Mouse (Mus musculus): Measurements from ENCODE around the gene Snrpd2.

GRCm38 (mm10) chr7:19164978-19165377 lies 15.5 kb downstream of the Snrpd2 start:
- TF ChIP-seq CTCF (IDR thresholded peaks at IDR 0.05; ENCODE audit: low read depth) (no peak), EP300 (IDR thresholded peaks at IDR 0.05; ENCODE audit: low read depth) (no peak)

All from liver, embryonic 14.5 days (tissue).